Mouse (Mus musculus): Measurements from ENCODE around the gene Chrna3. TPM values are rescaled to one million over a fixed set of nuclear protein-coding genes. Genes with fewer than 3 reads are reported as not detected.
A peak's percentile ranks its signal among the peaks of the same experiment; 100 is the strongest.

Chrna3 gene
- total and polyA plus RNA-seq, 2 experiments from 2014 or later: 12.1 to 15.8 TPM

GRCm38 (mm10) chr9:54990362-54990761, 36.0 kb downstream of the Chrna3 start:
- no peak overlapping the region for H3K27ac ChIP-seq (ENCODE audit: low read depth, low read length)
- no peak overlapping the region for H3K4me3 ChIP-seq (ENCODE audit: low read depth, low read length)
- no peaks in the 10 kb centered on the region for H3K36me3 ChIP-seq (ENCODE audit: insufficient read depth, low read length)
- no peaks in the 10 kb centered on the region for H3K4me1 ChIP-seq (ENCODE audit: insufficient read depth, low read length)
- H3K9ac ChIP-seq (replicated peaks; ENCODE audit: low read length, poor library complexity, severe bottlenecking): no peak overlapping the region
- 83% methylated on average over 3 of the region's 3 CpGs for WGBS
- no peaks in the 10 kb centered on the region for H3K27me3 ChIP-seq (ENCODE audit: insufficient read depth, low read length)
- no peaks in the 10 kb centered on the region for H3K9me3 ChIP-seq (ENCODE audit: low read length)
- no peak for ATAC-seq (ENCODE audit: low FRiP score)
- no peak for DNase-seq (ENCODE audit: low spot score)
- TF ChIP-seq CTCF (IDR thresholded peaks at IDR 0.05): no peak
- H3K4me2 ChIP-seq (ENCODE audit: low read depth, low read length, poor library complexity, severe bottlenecking): no peak overlapping the region

GRCm38 (mm10) chr9:54982401-54982800, 44.0 kb downstream of the Chrna3 start:
- Histone ChIP-seq H3K27me3 (ENCODE audit: insufficient read depth, low read length) (peaks cover 9% of the 10 kb centered on the region), H3K4me3 (ENCODE audit: low read depth, low read length) (peak overlapping the region; percentile 59), H3K4me1 (ENCODE audit: insufficient read depth, low read length) (peaks cover 6% of the 10 kb centered on the region; the same call in 1 of the 2 replicates), H3K9ac (replicated peaks; ENCODE audit: low read length, poor library complexity, severe bottlenecking) (no peak overlapping the region), H3K27ac (ENCODE audit: low read depth, low read length) (no peak overlapping the region), H3K9me3 (ENCODE audit: low read length) (no peaks in the 10 kb centered on the region), H3K4me2 (ENCODE audit: low read depth, low read length, poor library complexity, severe bottlenecking) (peak overlapping the region; percentile 91), H3K36me3 (ENCODE audit: insufficient read depth, low read length) (no peaks in the 10 kb centered on the region)
- ATAC-seq (ENCODE audit: low FRiP score): no peak
- no peak for TF ChIP-seq CTCF (IDR thresholded peaks at IDR 0.05)
- 12% methylated on average over 7 of the region's 7 CpGs for WGBS
- DNase-seq (ENCODE audit: low spot score): no peak

- peak; percentile 76; the same call in 1 of the 2 replicates for ATAC-seq (ENCODE audit: low FRiP score)
- peak overlapping the region; percentile 59 for H3K4me3 ChIP-seq (ENCODE audit: low read depth, low read length)
- H3K4me1 ChIP-seq (ENCODE audit: insufficient read depth, low read length): peaks cover 6% of the 10 kb centered on the region; the same call in 1 of the 2 replicates
- under 1% methylated on average over 80 of the region's 85 CpGs for WGBS
- H3K27me3 ChIP-seq (ENCODE audit: insufficient read depth, low read length): peaks cover 9% of the 10 kb centered on the region
- H3K36me3 ChIP-seq (ENCODE audit: insufficient read depth, low read length): no peaks in the 10 kb centered on the region
- H3K9me3 ChIP-seq (ENCODE audit: low read length): no peaks in the 10 kb centered on the region
- DNase-seq (ENCODE audit: low spot score): peak; percentile 57
- no peak for TF ChIP-seq CTCF (IDR thresholded peaks at IDR 0.05)
- no peak overlapping the region for H3K27ac ChIP-seq (ENCODE audit: low read depth, low read length)
- H3K9ac ChIP-seq (replicated peaks; ENCODE audit: low read length, poor library complexity, severe bottlenecking): peak overlapping the region; percentile 57
- H3K4me2 ChIP-seq (ENCODE audit: low read depth, low read length, poor library complexity, severe bottlenecking): peak overlapping the region; percentile 91
These were observed 44.8 kb downstream of the Chrna3 start for GRCm38 (mm10) chr9:54981291-54982191.

GRCm38 (mm10) chr9:54980674-54981073, 45.7 kb downstream of the Chrna3 start, which contains the start of gene Chrna5:
Gene Chrna5 (plus strand): TSS chr9:54980880.
- H3K4me2 ChIP-seq (ENCODE audit: low read depth, low read length, poor library complexity, severe bottlenecking): peak within 1 kb of the TSS; percentile 91
- H3K9ac ChIP-seq (replicated peaks; ENCODE audit: low read length, poor library complexity, severe bottlenecking): peak within 1 kb of the TSS; percentile 57
- H3K27me3 ChIP-seq (ENCODE audit: insufficient read depth, low read length): peaks cover 9% of the 10 kb centered on the region
- ATAC-seq (ENCODE audit: low FRiP score) (no peak), DNase-seq (ENCODE audit: low spot score) (peak; percentile 41)
- H3K9me3 ChIP-seq (ENCODE audit: low read length): no peaks in the 10 kb centered on the region
- 23% methylated on average over 8 of the region's 8 CpGs for WGBS
- H3K27ac ChIP-seq (ENCODE audit: low read depth, low read length): no peak within 1 kb of the TSS
- H3K36me3 ChIP-seq (ENCODE audit: insufficient read depth, low read length): no peaks in the 10 kb centered on the region
- H3K4me1 ChIP-seq (ENCODE audit: insufficient read depth, low read length): peaks cover 6% of the 10 kb centered on the region; the same call in 1 of the 2 replicates
- peak within 1 kb of the TSS; percentile 59 for H3K4me3 ChIP-seq (ENCODE audit: low read depth, low read length)
- no peak for TF ChIP-seq CTCF (IDR thresholded peaks at IDR 0.05)

- Histone ChIP-seq H3K9me3 (ENCODE audit: low read length) (no peaks in the 10 kb centered on the region), H3K36me3 (ENCODE audit: insufficient read depth, low read length) (no peaks in the 10 kb centered on the region), H3K4me3 (ENCODE audit: low read depth, low read length) (no peak overlapping the region), H3K27ac (ENCODE audit: low read depth, low read length) (no peak overlapping the region), H3K4me2 (ENCODE audit: low read depth, low read length, poor library complexity, severe bottlenecking) (no peak overlapping the region), H3K4me1 (ENCODE audit: insufficient read depth, low read length) (no peaks in the 10 kb centered on the region), H3K27me3 (ENCODE audit: insufficient read depth, low read length) (0 out of 2 replicates have a peak, but pooled peaks cover 2% of the 10 kb centered on the region), H3K9ac (replicated peaks; ENCODE audit: low read length, poor library complexity, severe bottlenecking) (no peak overlapping the region)
- TF ChIP-seq CTCF (IDR thresholded peaks at IDR 0.05): no peak
- WGBS: 61% methylated on average over 8 of the region's 8 CpGs
- DNase-seq (ENCODE audit: low spot score) (no peak), ATAC-seq (ENCODE audit: low FRiP score) (no peak)
These were observed 56.3 kb downstream of the Chrna3 start for GRCm38 (mm10) chr9:54969972-54970637.

- no peak for ATAC-seq (ENCODE audit: low FRiP score)
- no peak overlapping the region for H3K9ac ChIP-seq (replicated peaks; ENCODE audit: low read length, poor library complexity, severe bottlenecking)
- H3K27ac ChIP-seq (ENCODE audit: low read depth, low read length): no peak overlapping the region
- H3K4me1 ChIP-seq (ENCODE audit: insufficient read depth, low read length): no peaks in the 10 kb centered on the region
- H3K4me3 ChIP-seq (ENCODE audit: low read depth, low read length): no peak overlapping the region
- no peaks in the 10 kb centered on the region for H3K27me3 ChIP-seq (ENCODE audit: insufficient read depth, low read length)
- H3K9me3 ChIP-seq (ENCODE audit: low read length): no peaks in the 10 kb centered on the region
- H3K4me2 ChIP-seq (ENCODE audit: low read depth, low read length, poor library complexity, severe bottlenecking): no peak overlapping the region
- peaks cover 15% of the 10 kb centered on the region for H3K36me3 ChIP-seq (ENCODE audit: insufficient read depth, low read length)
- TF ChIP-seq CTCF (IDR thresholded peaks at IDR 0.05): no peak
- no peak for DNase-seq (ENCODE audit: low spot score)
These were observed 62.7 kb downstream of the Chrna3 start for GRCm38 (mm10) chr9:54963669-54964068.

Measured in midbrain, postnatal 0 days (tissue).